Mouse (Mus musculus) heart, embryonic 14.5 days (tissue): ENCODE results near the gene Ccdc158. TPM values are rescaled to one million over a fixed set of nuclear protein-coding genes. Genes with fewer than 3 reads are reported as not detected.
A peak's percentile ranks its signal among the peaks of the same experiment; 100 is the strongest.

ENCODE experiments used
- ATAC-seq: fragments of 200-750 bp; cut with Nextera tagmentation; 2 replicates; pipeline ENCODE4 v1.8.0; 2017; ENCODE audit warnings: low read depth, moderate TSS enrichment; ENCODE audit not compliant: insufficient number of reproducible peaks, insufficient read depth, low FRiP score
- H3K27ac ChIP-seq, 2 experiments: fragments of 200-500 bp in 1 of 2; fragments of 300-500 bp in 1 of 2; sonication (generic) in 1 of 2; replicated peaks in 1 of 2; 2 replicates each; pipeline ENCODE4 v1.5.1; 2012 to 2014; ENCODE audit warnings: low read depth in 2 of 2, low read length in 2 of 2, control low read depth in 1 of 2, mild to moderate bottlenecking in 1 of 2, mixed read lengths in 1 of 2; ENCODE audit not compliant: control insufficient read depth in 1 of 2, insufficient read depth in 1 of 2
- H3K27me3 ChIP-seq: fragments of 300-500 bp; sonication (generic); 2 replicates; pipeline ENCODE4 v1.6.1; 2014; ENCODE audit warnings: mild to moderate bottlenecking, low read length, control low read depth; ENCODE audit not compliant: control insufficient read depth, insufficient read depth
- H3K36me3 ChIP-seq: fragments of 300-500 bp; sonication (generic); 2 replicates; pipeline ENCODE4 v1.6.1; 2014; ENCODE audit warnings: mild to moderate bottlenecking, control low read depth, low read length, mixed read lengths; ENCODE audit not compliant: control insufficient read depth, insufficient read depth
- H3K4me1 ChIP-seq, 2 experiments: fragments of 200-500 bp in 1 of 2; fragments of 300-500 bp in 1 of 2; sonication (generic) in 1 of 2; 2 replicates each; pipeline ENCODE4 v1.6.1; 2012 to 2014; ENCODE audit warnings: low read length in 2 of 2, control low read depth in 1 of 2, mixed read lengths in 1 of 2; ENCODE audit not compliant: control insufficient read depth in 2 of 2, insufficient read depth in 2 of 2
- H3K4me2 ChIP-seq: fragments of 300-500 bp; sonication (generic); 2 replicates; pipeline ENCODE4 v1.6.1; 2014; ENCODE audit warnings: mild to moderate bottlenecking, low read length
- H3K4me3 ChIP-seq, 2 experiments: fragments of 200-500 bp in 1 of 2; fragments of 300-500 bp in 1 of 2; sonication (generic) in 1 of 2; 2 replicates each; pipeline ENCODE4 v1.5.1; 2012 to 2014; ENCODE audit warnings: low read length in 2 of 2, mild to moderate bottlenecking in 2 of 2, control low read depth in 1 of 2, low read depth in 1 of 2, moderate library complexity in 1 of 2; ENCODE audit not compliant: control insufficient read depth in 1 of 2, insufficient read depth in 1 of 2
- H3K9ac ChIP-seq: fragments of 300-500 bp; sonication (generic); 2 replicates; pipeline ENCODE4 v1.6.1; 2014; ENCODE audit warnings: mild to moderate bottlenecking, low read length
- H3K9me3 ChIP-seq: fragments of 300-500 bp; sonication (generic); 2 replicates; pipeline ENCODE4 v1.6.1; 2016; ENCODE audit warnings: low read length, control low read depth; ENCODE audit not compliant: control insufficient read depth
- WGBS: fragments of 180-500 bp; shearing (Covaris S2); extraction: QIAGEN DNeasy Blood & Tissue Kit; methylation state at CpG from one replicate; pipeline ENCODE4 v1.1.7; 2014; 5-methylcytosine and 5-hydroxymethylcytosine counted together
- polyA plus RNA-seq: library from polyadenylated mRNA; unstranded; fragments of >200 nt; fragmentation: Nextera tagmentation; extraction: Ambion mirVana; gene quantifications from 2 replicates; pipeline ENCODE4 v1.2.1, GENCODE M21; 2014

Gene Ccdc158
- polyA plus RNA-seq, 1 experiment from 2014 or later = 0.96 TPM

DNA sequence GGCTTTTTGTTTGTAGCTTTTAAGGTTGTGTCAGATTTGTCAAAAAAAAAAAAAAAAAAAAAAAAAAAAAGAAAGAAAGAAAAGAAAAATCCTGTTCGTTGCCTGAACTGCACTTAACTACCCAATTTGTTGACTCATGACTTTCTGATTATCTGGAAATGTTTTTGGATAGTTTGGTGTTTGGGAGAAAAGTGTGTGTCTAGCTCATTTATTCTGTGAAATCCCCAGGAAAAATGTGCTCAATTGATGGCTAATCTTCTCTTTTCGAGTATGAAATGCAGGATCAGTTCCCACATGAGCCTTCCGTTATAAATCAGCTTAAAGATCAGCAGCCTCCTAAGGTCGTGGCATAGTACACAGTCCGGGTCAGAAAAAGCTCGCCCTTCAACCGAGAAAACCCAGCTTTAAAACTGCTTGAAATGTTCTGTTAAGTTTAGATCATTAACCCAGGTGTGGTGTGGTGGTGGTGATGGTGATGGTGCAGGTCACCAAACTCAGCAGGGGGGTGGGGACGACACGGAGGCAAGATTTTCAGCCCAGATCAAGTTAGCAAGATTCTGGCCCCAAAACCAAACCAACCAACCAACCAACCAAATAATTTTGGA is 8.9 kb upstream of the Ccdc158 start:
- Histone ChIP-seq H3K9ac (peak overlapping the region; percentile 82), H3K9me3 (no peaks in the 10 kb centered on the region), H3K27me3 (no peaks in the 10 kb centered on the region), H3K4me2 (peak overlapping the region; percentile 95), H3K27ac (no peak overlapping the region), H3K4me1 (no peaks in the 10 kb centered on the region), H3K36me3 (no peaks in the 10 kb centered on the region), H3K4me3 (peak overlapping the region; percentile 71 to 72)
- ATAC-seq = no peak
- WGBS = 36% methylated on average over 9 of the region's 9 CpGs

DNA sequence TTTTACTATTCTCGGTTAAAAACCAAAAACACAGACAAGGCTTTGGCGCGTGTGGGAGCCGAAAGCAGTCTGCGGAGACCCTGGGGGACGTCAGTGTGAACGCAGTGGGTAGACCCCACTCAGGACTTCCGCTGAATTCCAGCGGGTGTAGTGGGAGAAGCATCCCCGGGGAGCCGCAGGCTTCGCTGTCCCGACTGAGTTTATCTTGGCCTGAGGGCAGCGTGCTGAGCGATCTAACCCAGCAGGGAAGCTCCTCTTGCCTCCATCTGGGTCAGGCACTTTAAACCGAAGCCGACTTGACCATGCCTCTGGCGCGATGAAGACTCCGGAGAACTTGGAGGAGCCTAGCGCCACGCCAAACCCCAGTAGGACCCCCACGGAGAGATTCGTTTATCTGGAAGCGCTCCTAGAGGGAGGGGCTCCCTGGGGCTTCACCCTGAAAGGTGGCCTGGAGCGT is 8.3 kb upstream of the Ccdc158 start, which contains the start of gene Shroom3:
TSS of gene Shroom3 (plus strand) at position 85 of the 457 bp plus-strand sequence.
- no peaks in the 10 kb centered on the region for H3K9me3 ChIP-seq
- H3K9ac ChIP-seq = peak within 1 kb of the TSS; percentile 82
- under 1% methylated on average over 26 of the region's 26 CpGs for WGBS
- H3K4me2 ChIP-seq = peak within 1 kb of the TSS; percentile 95
- H3K4me1 ChIP-seq = no peaks in the 10 kb centered on the region
- no peak for ATAC-seq
- no peaks in the 10 kb centered on the region for H3K27me3 ChIP-seq
- peak within 1 kb of the TSS; percentile 65 to 87 for H3K27ac ChIP-seq
- no peaks in the 10 kb centered on the region for H3K36me3 ChIP-seq
- peak within 1 kb of the TSS; percentile 71 to 72 for H3K4me3 ChIP-seq

DNA sequence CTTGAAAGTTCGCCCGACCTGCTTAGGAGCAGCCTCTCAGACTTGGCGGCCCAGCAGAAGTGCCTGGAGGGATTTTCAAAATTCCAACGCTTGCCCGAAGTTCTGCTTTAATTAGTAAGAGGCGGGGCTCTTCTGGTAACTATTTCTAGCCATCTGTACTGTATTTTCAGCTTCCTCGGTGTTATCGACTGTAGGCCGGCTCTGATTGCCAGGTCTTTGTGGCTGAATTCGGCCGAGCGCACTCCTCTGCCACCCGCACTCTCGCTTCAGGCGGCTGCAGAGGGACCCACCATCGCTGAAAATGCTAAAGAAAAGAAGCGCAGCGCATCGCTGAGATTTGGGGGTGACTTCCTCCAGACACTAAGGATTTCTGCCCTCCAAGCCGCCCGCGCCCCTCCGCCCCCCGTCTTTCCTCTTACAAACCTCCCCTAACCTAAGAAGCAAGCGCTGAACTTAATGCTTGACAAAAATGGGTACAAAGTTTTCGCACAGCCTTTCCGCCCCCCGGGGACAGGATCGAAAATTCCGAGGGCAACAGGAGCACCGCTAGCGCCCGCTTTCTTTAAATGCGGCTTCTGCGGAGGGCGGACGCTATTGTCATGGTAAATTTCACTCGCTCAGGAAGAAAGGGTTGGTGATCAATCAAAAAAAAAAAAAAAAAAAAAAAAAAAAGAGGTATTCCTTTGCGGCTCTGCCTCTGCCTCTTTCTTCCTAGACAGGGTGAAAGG is 7.7 kb upstream of the Ccdc158 start:
- no peaks in the 10 kb centered on the region for H3K36me3 ChIP-seq
- H3K9me3 ChIP-seq = no peaks in the 10 kb centered on the region
- H3K4me2 ChIP-seq = peak overlapping the region; percentile 95
- H3K27me3 ChIP-seq = no peaks in the 10 kb centered on the region
- 2% methylated on average over 39 of the region's 39 CpGs for WGBS
- peak overlapping the region; percentile 82 for H3K9ac ChIP-seq
- H3K4me3 ChIP-seq = peak overlapping the region; percentile 71 to 72
- peak; percentile 68 for ATAC-seq
- H3K4me1 ChIP-seq = no peaks in the 10 kb centered on the region
- peak overlapping the region; percentile 65 to 87 for H3K27ac ChIP-seq

DNA sequence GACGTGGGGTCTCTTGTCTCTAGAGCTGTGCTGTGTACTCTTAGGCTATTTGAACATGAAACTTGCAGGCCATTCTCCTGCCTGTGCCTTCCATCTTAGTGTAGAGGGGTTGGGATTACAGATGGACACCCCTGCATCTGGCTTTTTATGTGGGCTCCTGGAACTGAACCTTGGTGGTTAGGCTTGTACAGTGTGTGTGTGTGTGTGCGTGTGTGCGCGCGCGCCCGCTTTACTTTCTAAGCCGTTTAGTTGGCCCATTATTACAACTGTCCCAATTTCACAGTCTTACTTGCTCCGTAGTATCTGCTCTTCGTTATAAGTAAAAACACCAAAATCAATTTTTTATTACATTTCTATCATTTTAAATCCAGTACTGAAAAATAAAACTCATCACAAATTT is 6.8 kb upstream of the Ccdc158 start:
- Histone ChIP-seq H3K27ac (no peak overlapping the region), H3K9ac (no peak overlapping the region), H3K4me1 (no peaks in the 10 kb centered on the region), H3K4me2 (no peak overlapping the region), H3K4me3 (no peak overlapping the region), H3K27me3 (no peaks in the 10 kb centered on the region), H3K36me3 (no peaks in the 10 kb centered on the region), H3K9me3 (no peaks in the 10 kb centered on the region)
- 92% methylated on average over 10 of the region's 10 CpGs for WGBS
- no peak for ATAC-seq

DNA sequence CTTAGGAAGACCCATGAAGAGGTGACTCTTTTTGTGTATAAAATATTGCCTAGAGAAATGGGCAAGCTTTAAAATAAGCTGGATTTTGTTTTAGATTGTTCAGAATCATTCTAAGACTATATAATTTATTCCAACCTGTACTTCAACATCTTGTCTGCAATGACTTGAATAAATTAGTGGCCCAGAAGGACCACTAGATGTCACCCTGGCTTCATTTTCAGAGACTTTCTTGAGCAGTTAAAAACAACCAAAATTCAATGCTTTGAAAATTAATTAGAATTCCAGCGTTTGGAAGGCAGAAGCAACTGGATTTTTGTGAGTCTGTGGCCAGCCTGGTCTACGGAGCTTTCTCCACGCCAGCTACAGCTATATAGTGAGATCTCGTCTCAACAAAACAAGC is 4.4 kb upstream of the Ccdc158 start:
- Histone ChIP-seq H3K4me3 (no peak overlapping the region), H3K9ac (no peak overlapping the region), H3K9me3 (no peaks in the 10 kb centered on the region), H3K4me1 (peaks cover 6% of the 10 kb centered on the region in 2 experiments), H3K27me3 (no peaks in the 10 kb centered on the region), H3K27ac (no peak overlapping the region), H3K4me2 (no peak overlapping the region), H3K36me3 (no peaks in the 10 kb centered on the region)
- no peak for ATAC-seq
- WGBS = 28% methylated on average over 4 of the region's 4 CpGs

DNA sequence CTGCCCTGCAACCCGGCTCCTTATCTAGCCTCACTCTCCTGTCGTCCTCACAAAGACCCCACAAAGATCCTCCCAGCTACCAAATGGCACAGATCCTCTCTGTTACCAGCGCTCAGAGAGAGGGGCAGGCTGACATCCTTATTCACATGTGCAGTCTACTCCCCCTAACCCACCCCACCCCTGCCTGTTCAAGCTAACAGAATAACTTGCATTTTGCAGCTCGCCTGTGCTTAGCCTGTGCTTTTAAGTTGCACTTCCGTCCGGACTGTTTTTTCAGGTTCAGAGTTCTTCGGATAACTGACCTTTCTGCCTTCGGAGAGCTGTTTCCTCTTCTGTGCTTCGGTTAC is 476 bp upstream of the Ccdc158 start:
- no peak for ATAC-seq
- peak overlapping the region; percentile 76 for H3K4me2 ChIP-seq
- H3K36me3 ChIP-seq = no peaks in the 10 kb centered on the region
- WGBS = 1% methylated on average over 9 of the region's 9 CpGs
- peaks cover 6 to 7% of the 10 kb centered on the region in 2 experiments for H3K4me1 ChIP-seq
- H3K9me3 ChIP-seq = no peaks in the 10 kb centered on the region
- H3K9ac ChIP-seq = peak overlapping the region; percentile 39
- no peaks in the 10 kb centered on the region for H3K27me3 ChIP-seq
- H3K27ac ChIP-seq = no peak overlapping the region
- H3K4me3 ChIP-seq = peak overlapping the region; percentile 40 to 52

DNA sequence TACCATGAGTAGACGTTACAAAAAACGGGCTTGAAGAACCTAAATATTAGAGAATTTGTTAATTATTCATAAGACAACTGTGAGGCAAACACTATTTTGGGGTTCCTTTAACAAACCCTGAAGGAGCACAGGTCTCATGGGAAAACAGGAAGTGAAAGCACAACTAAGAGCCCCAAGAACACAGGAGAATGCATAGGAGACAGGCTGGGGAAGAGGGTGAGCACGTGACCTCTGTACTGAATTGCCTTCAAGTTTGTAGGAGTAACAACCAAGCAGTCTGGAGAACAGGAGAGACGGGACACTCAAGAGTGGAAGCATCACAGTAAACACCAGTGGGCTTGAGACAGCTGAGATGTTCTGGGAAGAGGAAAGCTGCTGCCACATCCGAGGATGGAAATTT is 8.2 kb downstream of the Ccdc158 start:
- no peaks in the 10 kb centered on the region for H3K36me3 ChIP-seq
- no peaks in the 10 kb centered on the region for H3K4me1 ChIP-seq
- no peak overlapping the region for H3K9ac ChIP-seq
- 78% methylated on average over 5 of the region's 5 CpGs for WGBS
- H3K9me3 ChIP-seq = no peaks in the 10 kb centered on the region
- no peak overlapping the region for H3K4me2 ChIP-seq
- ATAC-seq = no peak
- no peak overlapping the region for H3K27ac ChIP-seq
- no peaks in the 10 kb centered on the region for H3K27me3 ChIP-seq
- no peak overlapping the region for H3K4me3 ChIP-seq
